Mouse (Mus musculus) T-helper 1 cell (primary cell): Measurements from ENCODE around the gene Desi1.
"Not testable (repeated sequence)": the region's sequence is repeated elsewhere in the genome, so short reads cannot be mapped to it uniquely, and the experiment has no call there.

Experiments
- in situ Hi-C: fragments of 300-600 bp; cut with MboI, MseI; formaldehyde crosslinking; loops from one replicate; pipeline ENCODE4 v1.15.1; 2025; ENCODE audit warnings: high pct_unique_total_duplicates

Desi1 gene

DNA sequence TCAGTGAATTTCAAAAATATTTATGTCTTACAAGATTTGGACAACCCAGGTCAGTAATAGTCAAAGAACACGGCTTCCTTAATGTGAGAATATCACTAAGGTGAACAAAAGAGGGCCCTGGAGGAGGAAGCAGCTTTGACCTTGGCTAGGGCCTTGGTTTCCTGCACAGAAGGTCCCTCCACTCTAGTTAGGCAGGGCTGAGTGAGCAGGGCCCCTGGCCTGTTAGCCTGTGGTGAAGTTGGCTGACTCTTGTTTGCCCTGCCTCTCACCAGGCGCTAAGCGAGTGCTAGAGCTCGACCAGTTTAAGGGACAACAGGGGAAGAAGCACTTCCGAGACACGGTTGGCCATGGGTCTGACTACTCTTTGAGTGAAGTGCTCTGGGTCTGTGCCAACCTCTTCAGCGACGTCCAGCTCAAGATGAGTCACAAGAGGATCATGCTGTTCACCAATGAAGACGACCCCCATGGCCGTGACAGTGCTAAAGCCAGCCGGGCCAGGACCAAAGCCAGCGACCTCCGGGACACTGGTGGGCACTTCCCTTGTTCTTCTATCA, 11.1 kb downstream of the Desi1 start:
- in situ Hi-C loops = no loop called here

GRCm38 (mm10) chr15:82019288-82019687, 14.4 kb downstream of the Desi1 start:
- in situ Hi-C loops = no loop called here

DNA sequence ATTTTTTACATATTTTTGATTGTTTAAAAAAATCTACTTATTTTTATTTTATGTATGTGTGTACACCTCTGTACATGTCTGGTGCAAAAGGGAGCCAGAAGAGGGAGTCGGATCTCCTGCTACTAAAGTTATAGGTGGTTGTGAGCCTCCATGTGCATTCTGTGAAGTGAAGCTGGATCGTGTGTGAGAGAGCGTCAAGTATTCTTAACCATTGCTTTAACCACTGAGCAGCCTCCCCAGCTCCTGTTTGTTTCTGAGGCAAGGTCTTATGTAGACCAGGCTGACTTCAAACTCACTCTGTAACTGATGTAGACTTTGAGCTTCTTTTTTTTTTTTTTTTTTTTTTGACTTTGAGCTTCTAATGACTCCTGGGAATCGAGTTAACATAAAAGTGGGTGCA, 16.2 kb downstream of the Desi1 start:
- in situ Hi-C loops = no loop called here

DNA sequence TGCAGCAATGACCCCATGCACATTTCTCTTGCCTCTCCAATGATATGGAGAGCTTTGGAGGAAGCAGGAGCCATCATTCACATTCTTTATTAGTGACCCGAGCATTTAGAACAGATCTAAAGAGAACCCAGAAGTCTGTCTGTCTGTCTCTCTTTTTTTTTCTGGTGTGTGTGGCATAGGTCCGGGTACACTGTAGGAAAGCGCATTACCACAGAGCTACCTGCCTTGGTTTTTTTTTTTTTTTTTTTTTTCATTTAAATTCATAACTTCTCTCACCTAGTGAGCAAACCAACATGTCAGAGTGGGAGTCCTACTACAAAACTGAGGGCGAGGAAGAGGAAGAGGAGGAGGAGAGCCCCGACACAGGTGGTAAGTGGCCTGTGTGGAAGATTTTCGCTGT, 16.8 kb downstream of the Desi1 start:
- in situ Hi-C loops = no loop called here

- in situ Hi-C loops = no loop called here
Measured at GRCm38 (mm10) chr15:82016101-82016808, 17.4 kb downstream of the Desi1 start.

DNA sequence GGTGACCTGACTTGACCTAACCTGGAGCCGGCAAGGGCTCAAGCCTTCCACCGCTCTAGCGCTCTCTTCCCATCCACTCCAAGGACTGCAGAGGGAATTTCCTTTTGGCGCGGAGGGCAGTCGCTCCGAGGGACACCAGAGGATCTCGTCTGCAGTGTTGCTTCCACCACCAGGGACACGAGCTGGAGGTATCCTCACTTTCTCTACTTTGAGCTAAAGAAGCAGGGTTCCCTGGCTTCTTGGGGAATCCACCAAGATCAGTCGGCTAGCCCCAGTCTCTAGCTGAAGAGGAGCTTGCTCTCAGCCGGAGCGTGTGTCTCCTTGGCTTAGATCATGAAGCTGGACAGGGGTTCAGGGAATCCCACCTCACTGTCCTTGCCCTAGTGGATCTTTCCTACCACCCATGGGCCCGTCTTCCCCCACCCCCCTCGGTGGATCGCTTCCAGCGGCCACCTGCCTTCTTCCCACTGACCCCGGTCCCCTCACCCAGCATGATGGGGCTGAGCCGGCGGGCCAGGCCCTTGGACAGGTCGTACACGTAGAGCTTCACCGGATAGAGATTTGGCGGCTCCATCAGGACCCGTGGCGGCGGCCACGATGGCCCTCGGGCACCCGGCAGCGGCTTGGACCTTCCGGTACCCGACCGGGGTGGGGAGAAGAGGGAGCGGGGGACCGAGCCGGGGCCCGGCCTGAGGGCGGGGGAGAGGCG, 18.1 kb downstream of the Desi1 start:
- in situ Hi-C loops = no loop called here

- in situ Hi-C loops = no loop called here
Measured at GRCm38 (mm10) chr15:82014745-82015391, 18.8 kb downstream of the Desi1 start.

DNA sequence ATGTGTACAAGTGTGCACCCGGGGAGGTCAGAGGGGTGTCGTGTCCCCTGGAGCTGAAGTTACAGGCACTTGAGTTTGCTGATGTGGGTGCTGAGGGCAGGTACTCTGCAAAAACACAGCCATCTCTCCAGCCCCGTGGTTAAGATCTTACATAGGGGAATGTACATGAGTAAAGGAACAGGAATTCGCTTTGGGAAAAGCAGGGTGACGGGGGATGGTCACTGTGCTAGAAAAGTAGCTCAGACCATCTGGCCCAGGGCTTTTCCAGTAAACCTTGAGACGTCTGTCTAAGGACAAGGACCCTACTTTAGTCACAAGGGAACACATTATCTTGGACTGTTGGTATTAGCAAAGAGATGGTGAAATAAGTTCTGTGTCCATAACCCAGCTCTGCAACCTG, 21.7 kb downstream of the Desi1 start:
- in situ Hi-C loops = no loop called here

- in situ Hi-C loops = no loop called here
Measured at GRCm38 (mm10) chr15:82004257-82004656, 29.4 kb downstream of the Desi1 start.

GRCm38 (mm10) chr15:81993992-81994391, 39.7 kb downstream of the Desi1 start:
- in situ Hi-C loops = loop anchor here (5.0 kb wide), 1 partner anchor 42 kb away; no protein-coding TSS in a partner anchor

- in situ Hi-C loops = loop anchor here (5.0 kb wide), 1 partner anchor 38 kb away; no protein-coding TSS in a partner anchor
Measured at GRCm38 (mm10) chr15:81990549-81990948, 43.1 kb downstream of the Desi1 start.

- in situ Hi-C loops = loop anchor here (5.0 kb wide), 1 partner anchor 37 kb away; no protein-coding TSS in a partner anchor
Measured at GRCm38 (mm10) chr15:81989371-81990062, 44.1 kb downstream of the Desi1 start.

DNA sequence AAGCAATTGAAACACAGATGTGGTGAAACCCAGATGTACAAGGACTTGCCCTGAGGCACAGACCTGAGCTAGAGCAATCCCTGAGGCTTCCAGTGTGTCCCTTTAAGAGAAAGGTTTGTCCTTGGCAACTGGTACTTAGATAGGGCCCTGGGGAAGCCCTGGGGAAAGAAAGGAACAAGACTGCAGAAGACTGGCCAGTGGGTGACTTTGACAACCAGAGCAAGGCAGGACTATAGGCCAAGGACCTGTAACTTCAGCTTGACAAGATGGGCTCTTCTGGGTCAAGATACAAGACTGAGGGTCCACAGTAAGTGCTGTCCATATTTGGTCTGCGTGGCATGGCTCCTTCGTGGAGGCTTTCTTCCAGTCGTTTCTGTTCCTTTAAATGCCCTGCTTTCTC, 46.0 kb downstream of the Desi1 start, which contains the start of gene Xrcc6:
TSS of gene Xrcc6 (plus strand) at position 190 of the 400 bp plus-strand sequence.
- in situ Hi-C loops = no loop called here

DNA sequence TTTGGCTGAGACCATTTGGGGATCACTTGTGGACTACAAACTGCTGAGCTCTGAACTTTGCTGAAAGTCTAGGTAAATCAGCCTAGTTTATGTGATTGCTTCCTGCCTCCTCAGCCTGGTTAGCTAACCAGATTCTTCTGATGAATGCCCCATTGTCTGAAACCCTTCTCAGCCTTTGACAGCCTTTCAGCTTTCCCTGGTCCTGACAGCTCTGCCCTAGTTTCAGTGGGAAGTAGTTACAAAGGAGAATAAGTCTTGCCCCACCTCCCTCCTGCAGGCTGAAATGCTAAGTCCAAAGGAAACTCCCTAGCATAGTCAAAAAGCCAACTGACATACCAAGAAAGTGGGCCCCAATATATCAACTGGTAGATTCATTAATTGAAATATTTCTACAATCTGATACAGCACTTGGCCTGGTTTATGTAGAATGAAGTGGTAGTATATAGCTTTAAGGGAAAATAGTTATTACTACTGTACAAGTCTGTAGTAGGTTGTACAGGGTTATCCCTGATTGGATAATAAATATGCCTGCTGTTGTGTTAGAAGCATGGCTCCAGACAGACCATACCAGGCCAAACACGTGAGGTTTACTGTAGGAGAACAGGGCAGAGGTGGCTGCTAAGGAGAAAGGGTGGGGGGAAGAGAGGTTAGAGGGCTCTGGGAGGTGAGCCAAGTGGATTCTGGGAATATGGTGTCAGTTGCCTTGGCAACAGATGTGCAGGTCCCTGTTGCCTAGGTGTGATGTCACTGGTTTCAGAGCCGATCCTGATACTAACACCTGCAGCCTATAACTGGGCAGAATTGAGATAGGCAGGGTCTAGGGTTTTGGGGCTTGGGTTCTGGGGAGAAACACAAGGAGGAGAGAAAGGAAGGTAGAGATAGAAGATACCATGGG, 48.1 kb downstream of the Desi1 start:
- in situ Hi-C loops = no loop called here

GRCm38 (mm10) chr15:81982173-81982572, 51.5 kb downstream of the Desi1 start:
- in situ Hi-C loops = no loop called here

DNA sequence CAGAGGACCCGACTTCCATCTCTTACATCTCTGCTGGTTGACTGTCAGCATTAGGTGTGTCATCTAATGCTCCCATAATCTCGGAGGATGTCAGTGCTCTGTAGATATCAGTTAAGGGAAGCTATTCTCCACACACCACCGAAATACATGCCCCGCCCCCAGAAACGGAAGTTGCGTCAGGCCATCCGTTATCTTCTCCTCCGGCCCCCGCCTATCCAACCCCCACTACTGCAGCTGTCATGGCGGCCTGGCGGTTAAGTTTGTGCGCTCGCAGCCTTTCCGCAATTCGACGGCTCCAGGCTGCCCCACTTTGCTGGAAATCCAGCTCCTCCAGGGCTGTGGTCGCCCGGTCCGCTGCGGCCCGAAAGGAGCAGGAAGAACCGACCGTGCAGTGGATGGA, 53.3 kb downstream of the Desi1 start, which contains the start of gene 1700029P11Rik:
TSS of gene 1700029P11Rik (plus strand) at position 220 of the 400 bp plus-strand sequence.
- in situ Hi-C loops = no loop called here

- in situ Hi-C loops = not testable (repeated sequence)
Measured at GRCm38 (mm10) chr15:81975156-81975555, 58.5 kb downstream of the Desi1 start.

DNA sequence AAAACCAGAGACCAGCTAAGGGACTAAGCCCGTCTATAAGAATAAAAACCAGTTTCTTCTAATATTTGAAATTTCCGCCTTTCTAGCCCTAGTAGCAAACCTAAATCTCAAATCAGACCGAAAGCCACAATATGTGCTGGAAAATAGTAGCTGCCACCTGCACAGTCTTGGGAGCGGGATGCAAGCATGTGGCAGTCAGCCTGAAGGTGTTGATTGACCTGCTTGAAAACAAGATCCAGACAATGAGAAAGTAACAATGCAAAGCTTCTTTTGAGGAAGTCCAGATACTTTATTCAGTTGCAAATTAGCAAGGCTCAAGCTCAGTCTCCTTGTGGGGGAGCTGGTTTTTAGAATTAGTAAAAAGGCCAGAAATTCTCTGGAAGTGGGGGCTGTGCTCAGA, 63.2 kb downstream of the Desi1 start:
- in situ Hi-C loops = not testable (repeated sequence)

DNA sequence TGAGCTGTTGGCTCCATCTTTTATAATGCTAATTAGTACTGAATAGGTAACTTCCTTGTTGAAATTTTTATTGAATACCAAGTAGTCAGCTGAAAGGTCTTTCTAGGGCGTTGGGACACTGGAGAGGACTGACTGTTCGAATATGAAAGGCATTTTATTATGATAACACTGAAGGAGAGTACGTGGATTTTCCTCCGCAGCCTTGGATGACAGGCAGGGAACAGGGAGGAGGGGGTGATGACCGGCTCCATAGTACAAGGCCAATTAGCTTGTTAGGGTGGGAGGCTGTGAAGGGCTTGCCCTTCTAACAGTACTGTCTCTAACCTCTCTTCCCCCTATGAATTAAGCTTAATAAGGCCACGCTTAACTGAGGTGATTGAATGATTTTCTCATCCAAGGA, 64.0 kb downstream of the Desi1 start:
- in situ Hi-C loops = not testable (repeated sequence)

GRCm38 (mm10) chr15:81969173-81969572, 64.5 kb downstream of the Desi1 start:
- in situ Hi-C loops = no loop called here
